In the genomic region with DNA sequence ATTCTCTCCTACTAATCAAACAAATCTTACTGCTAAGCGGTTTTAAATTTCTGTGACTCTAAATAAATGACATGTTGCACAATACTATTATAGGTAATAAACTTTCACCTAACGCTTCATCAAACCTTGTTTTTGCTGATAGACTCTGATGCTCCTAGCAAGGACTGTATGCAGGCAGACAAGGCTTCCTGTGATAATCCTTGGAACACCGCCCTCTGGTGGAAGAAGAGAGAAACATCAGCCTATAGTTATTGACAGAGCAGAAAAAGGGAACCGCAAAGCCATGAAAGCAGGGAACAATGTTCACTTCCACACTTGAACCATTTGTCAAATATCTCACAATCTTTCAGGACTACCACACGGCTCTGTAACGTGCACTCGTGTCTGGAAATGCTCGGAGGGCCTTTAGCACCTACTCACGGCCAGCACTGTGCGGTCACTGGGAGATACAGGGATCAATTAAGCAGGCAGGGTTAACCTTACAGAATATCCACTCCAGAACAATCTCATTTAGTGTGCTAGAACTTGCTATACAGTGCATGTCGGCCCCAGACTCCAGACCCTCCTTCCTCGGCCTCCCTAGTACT, we compare ENCODE assay signal across 8 mouse cellular contexts. TPM values are rescaled to one million over a fixed set of nuclear protein-coding genes. Genes with fewer than 3 reads are reported as not detected.
DNase-seq lines count a peak whose midpoint lies in the region; ATAC-seq and TF ChIP-seq lines count a peak whose summit lies in the region.

No protein-coding gene starts in this region.

- ATAC-seq in CD4-positive, CD25-positive, alpha-beta regulatory T cell, adult 4 months = peak; percentile 86
- ATAC-seq in lung, embryonic 14.5 days (ENCODE audit: insufficient read depth) = peak; percentile 35; the same call in 1 of the 2 replicates

- TF ChIP-seq CTCF in lung, embryonic 14.5 days (IDR thresholded peaks at IDR 0.05; ENCODE audit: low read depth) = peak; percentile 90

- 57% methylated on average over 12 of the region's 12 CpGs for WGBS in lung, embryonic 14.5 days

- H3K27ac ChIP-seq in lung, embryonic 14.5 days (ENCODE audit: low read depth) = no peak overlapping the region

- DNase-seq in Muller cell, postnatal 12 days (ENCODE audit: inconsistent ontology term) = peak; percentile 32
- DNase-seq in cerebellum, adult 9-11 months = peak; percentile 38
- peak; percentile 25 to 86 for DNase-seq in frontal cortex, adult 2 months (ENCODE audit: extremely low spot score in 1 of 2, low spot score in 1 of 2)
- peak; percentile 30 to 49 for DNase-seq in kidney, postnatal 4 days
- peak; percentile 86 for DNase-seq in lung, embryonic 14.5 days
- DNase-seq in retina, embryonic 14.5 days (ENCODE audit: low spot score) = peak; percentile 84
- DNase-seq in ovary, postnatal 36 days (ENCODE audit: low spot score) = no peak

- H3K27me3 ChIP-seq in lung, embryonic 14.5 days (ENCODE audit: insufficient read depth, low read length) = no peaks in the 10 kb centered on the region

- H3K4me3 ChIP-seq in lung, embryonic 14.5 days (ENCODE audit: low read depth, low read length) = no peak overlapping the region

- no peak overlapping the region for H3K9ac ChIP-seq in lung, embryonic 14.5 days

- no peak overlapping the region for H3K4me2 ChIP-seq in lung, embryonic 14.5 days

- no peaks in the 10 kb centered on the region for H3K4me1 ChIP-seq in lung, embryonic 14.5 days (ENCODE audit: insufficient read depth)

- peaks cover 79% of the 10 kb centered on the region for H3K36me3 ChIP-seq in lung, embryonic 14.5 days (ENCODE audit: insufficient read depth)

- H3K9me3 ChIP-seq in lung, embryonic 14.5 days (ENCODE audit: low read depth, low read length) = no peaks in the 10 kb centered on the region

RNA-seq across cellular contexts. Expression of a gene that starts 32.2 kb away (rescaled TPM):
- 10 to 100 TPM in 1 of 2 experiments, 1 to 10 TPM in 1; 9.4 to 11.3 TPM for polyA plus RNA-seq in CD4-positive, CD25-positive, alpha-beta regulatory T cell, adult 4 months (2017; shearing (Covaris generic))
- 22.5 and 24.9 TPM in 2 replicates for polyA plus RNA-seq in frontal cortex, adult 2 months (2012; rRNA removed)
- 25.4 and 26.1 TPM in 2 replicates for polyA plus RNA-seq in lung, embryonic 14.5 days (2014; fragmentation: Nextera tagmentation; extraction: Ambion mirVana)
